Mouse (Mus musculus) limb, embryonic 11.5 days (tissue): ENCODE measurements around the gene Clcnka. TPM values are rescaled to one million over a fixed set of nuclear protein-coding genes. Genes with fewer than 3 reads are reported as not detected.

Experiments used
- ATAC-seq: fragments of 200-750 bp; cut with Nextera tagmentation; 2 replicates; pipeline ENCODE4 v1.8.0; 2017; ENCODE audit warnings: low read depth; ENCODE audit not compliant: insufficient number of reproducible peaks, low FRiP score, low TSS enrichment
- DNase-seq: peaks from one replicate; pipeline ENCODE4 v3.0.0-alpha.2; 2015; ENCODE audit warnings: low spot score
- H3K27ac ChIP-seq: fragments of 300-500 bp; sonication (generic); replicated peaks from 2 replicates; pipeline ENCODE4 v1.5.1; 2014; ENCODE audit warnings: low read depth, mild to moderate bottlenecking, low read length
- H3K27me3 ChIP-seq: fragments of 300-500 bp; sonication (generic); 2 replicates; pipeline ENCODE4 v1.6.1; 2014; ENCODE audit warnings: mild to moderate bottlenecking, low read length, mixed read lengths; ENCODE audit not compliant: control insufficient read depth, insufficient read depth
- H3K36me3 ChIP-seq: fragments of 300-500 bp; sonication (generic); 2 replicates; pipeline ENCODE4 v1.6.1; 2014; ENCODE audit warnings: mild to moderate bottlenecking, low read length, moderate library complexity, mixed read lengths; ENCODE audit not compliant: control insufficient read depth, insufficient read depth
- H3K4me1 ChIP-seq: fragments of 300-500 bp; sonication (generic); 2 replicates; pipeline ENCODE4 v1.6.1; 2014; ENCODE audit warnings: low read length, mixed read lengths; ENCODE audit not compliant: control insufficient read depth, insufficient read depth
- H3K4me2 ChIP-seq: fragments of 300-500 bp; sonication (generic); 2 replicates; pipeline ENCODE4 v1.6.1; 2014; ENCODE audit warnings: low read depth, mild to moderate bottlenecking, moderate library complexity; ENCODE audit not compliant: severe bottlenecking
- H3K4me3 ChIP-seq: fragments of 300-500 bp; sonication (generic); 2 replicates; pipeline ENCODE4 v1.5.1; 2014; ENCODE audit warnings: low read depth, low read length
- H3K9ac ChIP-seq: fragments of 300-500 bp; sonication (generic); 2 replicates; pipeline ENCODE4 v1.6.1; 2014; ENCODE audit warnings: mild to moderate bottlenecking, low read length
- H3K9me3 ChIP-seq: fragments of 300-500 bp; sonication (generic); 2 replicates; pipeline ENCODE4 v1.6.1; 2016; ENCODE audit warnings: low read length; ENCODE audit not compliant: control insufficient read depth
- WGBS: fragments of 180-500 bp; shearing (Covaris S2); extraction: QIAGEN DNeasy Blood & Tissue Kit; methylation state at CpG from one replicate; pipeline ENCODE4 v1.1.7; 2014; 5-methylcytosine and 5-hydroxymethylcytosine counted together
- polyA plus RNA-seq: library from polyadenylated mRNA; unstranded; fragments of >200 nt; fragmentation: Nextera tagmentation; extraction: Ambion mirVana; gene quantifications from 2 replicates; pipeline ENCODE4 v1.2.1, GENCODE M21; 2014

Clcnka gene
- polyA plus RNA-seq, 1 experiment from 2014 or later: 0.21 TPM

DNA sequence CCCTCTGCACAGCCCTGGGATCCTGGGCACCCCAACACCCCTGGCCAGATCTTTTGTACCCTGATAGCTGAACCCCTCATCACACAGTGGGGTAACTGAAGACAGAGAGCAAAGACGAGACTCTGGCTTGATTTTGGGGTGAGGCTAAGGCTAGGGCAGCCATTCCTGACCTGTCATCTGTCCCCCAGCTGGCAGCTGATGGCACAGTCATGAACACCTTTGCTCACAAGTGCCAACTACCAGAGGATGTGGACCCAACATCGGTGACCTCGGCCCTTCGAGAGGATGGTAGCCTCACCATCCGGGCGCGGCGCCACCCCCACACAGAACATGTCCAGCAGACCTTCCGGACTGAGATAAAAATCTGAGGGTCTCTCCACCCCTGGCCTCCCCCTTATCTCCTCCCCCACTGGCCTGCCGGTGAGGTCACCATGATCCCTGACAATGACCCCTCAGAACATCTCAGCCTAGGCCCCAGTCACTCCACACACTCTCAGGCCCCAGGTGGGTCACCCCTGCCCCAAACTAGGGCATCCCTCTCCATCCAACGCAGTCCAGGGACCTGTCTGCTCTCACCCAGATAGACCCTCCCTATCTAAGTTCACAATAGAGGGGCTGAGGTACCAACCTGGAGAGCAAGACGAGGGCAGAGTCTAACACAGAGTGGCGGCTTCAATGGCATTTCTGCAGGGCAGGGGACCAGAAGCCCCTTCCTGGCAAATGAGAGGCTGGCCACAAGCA is 25.3 kb upstream of the Clcnka start:
- Histone ChIP-seq H3K36me3 (no peaks in the 10 kb centered on the region), H3K4me1 (peaks cover 13% of the 10 kb centered on the region), H3K27me3 (peaks cover 3% of the 10 kb centered on the region; the same call in 1 of the 2 replicates), H3K27ac (no peak overlapping the region), H3K9me3 (no peaks in the 10 kb centered on the region), H3K4me2 (no peak overlapping the region), H3K9ac (no peak overlapping the region), H3K4me3 (no peak overlapping the region)
- no peak for ATAC-seq
- DNase-seq: no peak
- 88% methylated on average over 13 of the region's 13 CpGs for WGBS

DNA sequence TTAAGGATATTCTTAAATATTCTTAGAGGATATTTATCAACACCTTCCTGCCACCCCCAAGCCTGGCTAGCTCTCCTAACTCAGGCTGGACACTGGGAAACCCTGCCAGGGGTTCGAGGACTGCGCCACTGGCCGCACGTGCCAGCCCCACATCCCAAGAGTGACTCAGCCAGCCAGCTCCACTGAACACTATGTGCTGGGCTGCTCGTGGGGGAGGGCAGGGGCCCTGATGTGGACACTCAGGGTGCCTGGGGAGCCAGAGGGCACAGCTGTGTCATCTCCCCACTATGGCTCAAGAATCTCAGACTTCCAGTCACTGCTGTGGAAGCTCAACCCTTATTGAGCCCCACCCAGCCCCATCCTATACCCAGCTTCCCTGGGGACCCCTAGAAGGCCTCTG is 24.8 kb upstream of the Clcnka start:
- Histone ChIP-seq H3K4me3 (no peak overlapping the region), H3K36me3 (no peaks in the 10 kb centered on the region), H3K9me3 (no peaks in the 10 kb centered on the region), H3K4me1 (peaks cover 13% of the 10 kb centered on the region), H3K27me3 (peaks cover 3% of the 10 kb centered on the region; the same call in 1 of the 2 replicates), H3K4me2 (no peak overlapping the region), H3K9ac (no peak overlapping the region), H3K27ac (no peak overlapping the region)
- no peak for ATAC-seq
- no peak for DNase-seq
- 84% methylated on average over 5 of the region's 5 CpGs for WGBS

DNA sequence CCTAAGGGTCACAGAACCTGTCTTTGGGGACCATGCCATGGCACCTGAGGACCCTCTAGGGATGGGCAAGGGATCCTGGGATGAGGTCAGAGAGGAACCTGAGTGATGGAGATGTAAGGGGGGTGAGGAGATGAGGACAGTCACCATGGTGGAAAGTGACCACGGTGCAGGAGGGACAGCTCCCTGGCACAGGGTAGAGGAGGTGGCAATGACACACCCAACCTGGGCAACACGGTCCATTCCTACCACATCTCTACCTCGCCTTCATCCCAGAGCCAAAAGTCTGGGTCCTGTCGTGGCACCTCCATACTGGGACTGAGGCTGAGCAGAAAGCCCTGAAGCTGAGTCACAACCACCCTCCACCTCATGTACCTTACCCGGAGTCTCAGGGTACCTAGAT is 24.3 kb upstream of the Clcnka start:
- ATAC-seq: no peak
- Histone ChIP-seq H3K4me2 (no peak overlapping the region), H3K27me3 (peaks cover 3% of the 10 kb centered on the region; the same call in 1 of the 2 replicates), H3K9me3 (no peaks in the 10 kb centered on the region), H3K4me1 (peaks cover 13% of the 10 kb centered on the region), H3K4me3 (no peak overlapping the region), H3K27ac (no peak overlapping the region), H3K36me3 (no peaks in the 10 kb centered on the region), H3K9ac (no peak overlapping the region)
- 80% methylated on average over 5 of the region's 5 CpGs for WGBS
- no peak for DNase-seq

DNA sequence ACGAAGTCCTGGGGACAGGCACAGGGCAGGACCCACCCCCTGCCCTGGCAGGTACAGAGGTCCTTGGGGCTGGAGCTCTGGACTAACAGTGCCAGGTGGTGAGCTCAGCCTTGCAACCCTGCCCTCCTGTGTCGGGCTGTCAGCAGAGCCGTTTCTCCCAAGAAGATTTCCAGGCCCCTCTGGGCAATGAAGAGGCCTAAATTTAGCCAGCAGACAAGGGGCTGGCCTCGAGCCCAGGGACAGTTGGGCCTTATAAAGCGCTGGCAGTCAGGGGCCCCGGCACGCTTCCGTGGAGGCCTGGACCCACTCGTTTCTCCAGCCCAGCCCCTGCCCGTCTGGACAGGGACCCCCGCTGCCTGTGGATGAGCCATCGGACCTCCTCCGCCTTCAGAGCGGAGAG is 22.9 kb upstream of the Clcnka start:
- no peaks in the 10 kb centered on the region for H3K36me3 ChIP-seq
- H3K9ac ChIP-seq: no peak overlapping the region
- no peak overlapping the region for H3K27ac ChIP-seq
- no peak overlapping the region for H3K4me3 ChIP-seq
- peaks cover 3% of the 10 kb centered on the region; the same call in 1 of the 2 replicates for H3K27me3 ChIP-seq
- ATAC-seq: no peak
- no peaks in the 10 kb centered on the region for H3K9me3 ChIP-seq
- no peak overlapping the region for H3K4me2 ChIP-seq
- 53% methylated on average over 14 of the region's 14 CpGs for WGBS
- DNase-seq: no peak
- peaks cover 13% of the 10 kb centered on the region for H3K4me1 ChIP-seq

DNA sequence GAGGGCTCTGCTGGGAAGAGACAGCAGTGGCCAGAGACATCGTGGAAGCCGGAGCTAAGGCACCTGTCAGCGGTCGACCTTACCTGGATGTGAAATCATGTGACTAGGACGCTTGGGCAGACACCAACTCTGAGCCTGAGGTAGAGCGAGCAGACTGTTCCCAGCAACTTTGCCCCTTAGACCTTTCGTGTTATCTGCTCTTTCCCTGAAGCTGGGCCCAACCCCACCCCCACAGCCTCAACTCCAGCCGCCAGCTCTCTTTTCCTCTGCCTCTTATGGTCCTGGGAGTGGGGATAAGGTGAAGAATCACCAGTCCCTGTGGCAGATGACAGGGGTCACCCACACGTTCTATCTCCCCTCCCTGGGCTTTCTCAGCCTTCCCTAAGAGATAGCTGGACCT is 22.4 kb upstream of the Clcnka start:
- 40% methylated on average over 9 of the region's 9 CpGs for WGBS
- DNase-seq (no peak), ATAC-seq (no peak)
- H3K9me3 ChIP-seq: no peaks in the 10 kb centered on the region
- no peaks in the 10 kb centered on the region for H3K36me3 ChIP-seq
- no peak overlapping the region for H3K9ac ChIP-seq
- no peak overlapping the region for H3K4me2 ChIP-seq
- peaks cover 13% of the 10 kb centered on the region for H3K4me1 ChIP-seq
- no peak overlapping the region for H3K4me3 ChIP-seq
- peaks cover 2% of the 10 kb centered on the region; the same call in 1 of the 2 replicates for H3K27me3 ChIP-seq
- no peak overlapping the region for H3K27ac ChIP-seq

DNA sequence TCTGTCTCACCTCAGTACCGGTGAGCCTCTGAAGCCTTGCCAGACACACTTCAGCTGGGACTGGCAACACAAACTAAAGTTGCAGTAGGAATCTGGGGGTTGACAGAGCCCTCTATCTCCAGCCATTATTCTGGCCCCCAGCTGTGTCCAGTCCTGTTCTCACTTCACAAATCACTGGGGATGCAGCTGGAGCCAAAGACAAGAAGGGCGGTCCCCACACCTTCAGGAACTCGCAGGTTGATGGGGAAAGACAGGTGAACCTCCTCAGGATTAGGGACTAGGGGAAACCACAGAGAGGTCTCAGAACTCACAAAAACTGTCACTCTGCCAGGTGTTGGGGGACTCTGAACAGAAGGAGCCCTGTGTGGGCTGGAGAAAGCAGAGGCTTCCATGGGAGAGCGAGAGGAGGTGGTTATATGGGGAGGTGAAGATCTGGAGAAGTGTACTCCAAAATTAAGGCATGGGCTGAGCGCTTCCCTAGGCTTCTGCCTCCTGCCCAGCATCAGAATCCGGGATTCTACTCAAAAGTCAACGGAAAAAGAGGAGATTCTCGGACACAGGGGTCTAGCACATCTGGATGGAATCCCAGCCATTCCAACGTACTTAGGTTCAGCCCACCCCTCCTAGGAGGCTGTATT is 21.8 kb upstream of the Clcnka start, which contains the start of gene Hspb7:
Hspb7 (plus strand) TSS at position 588 of the 638 bp plus-strand sequence.
- Histone ChIP-seq H3K27ac (no peak within 1 kb of the TSS), H3K9ac (no peak within 1 kb of the TSS)
- WGBS: 50% methylated on average over 9 of the region's 9 CpGs

DNA sequence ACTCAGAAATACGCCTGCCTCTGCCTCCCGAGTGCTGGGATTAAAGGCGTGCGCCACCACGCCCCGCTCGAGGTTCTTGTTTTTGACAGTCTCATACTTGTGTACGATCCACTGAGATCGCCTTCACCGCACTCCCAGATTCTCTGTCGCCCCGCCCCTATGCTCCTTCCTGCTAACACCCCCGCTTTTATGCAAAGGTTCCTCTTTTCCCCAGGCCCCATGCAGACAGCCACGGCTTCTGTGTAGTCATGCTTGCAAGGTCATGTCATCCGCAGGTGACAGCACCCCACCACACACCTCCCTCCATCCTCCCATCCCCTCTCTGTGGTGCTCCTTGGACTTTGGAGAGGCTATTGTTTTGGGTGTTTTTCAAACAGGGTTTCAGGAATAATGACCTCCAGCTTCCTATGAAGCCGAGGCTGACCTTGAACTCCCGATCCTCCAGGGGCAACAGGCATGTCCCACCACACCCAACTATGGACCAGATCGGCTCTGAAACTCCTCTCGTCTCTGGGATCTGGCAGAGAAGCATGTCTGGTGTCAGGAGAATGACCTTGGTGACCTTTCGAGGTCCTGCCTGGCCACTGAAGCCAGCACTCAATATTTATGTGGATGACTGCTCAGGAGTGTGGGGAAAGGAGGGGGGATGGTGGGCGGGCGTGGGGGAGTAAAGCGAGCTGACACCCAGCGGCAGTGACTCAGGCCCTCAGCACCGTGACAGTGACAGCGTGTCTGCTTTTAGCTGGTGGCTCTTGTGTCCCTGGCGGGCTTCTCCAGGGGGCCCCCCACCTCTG is 21.1 kb upstream of the Clcnka start:
- no peaks in the 10 kb centered on the region for H3K27me3 ChIP-seq
- DNase-seq: no peak
- ATAC-seq: no peak
- no peak overlapping the region for H3K27ac ChIP-seq
- no peaks in the 10 kb centered on the region for H3K9me3 ChIP-seq
- H3K4me1 ChIP-seq: 0 out of 2 replicates have a peak, but pooled peaks cover 9% of the 10 kb centered on the region
- no peaks in the 10 kb centered on the region for H3K36me3 ChIP-seq
- no peak overlapping the region for H3K4me3 ChIP-seq
- WGBS: 60% methylated on average over 27 of the region's 27 CpGs
- H3K4me2 ChIP-seq: no peak overlapping the region
- H3K9ac ChIP-seq: no peak overlapping the region

More for the DNA sequence above, 21.8 kb upstream of the Clcnka start, which contains the start of gene Hspb7:
- Histone ChIP-seq H3K4me1 (0 out of 2 replicates have a peak, but pooled peaks cover 9% of the 10 kb centered on the region), H3K9me3 (no peaks in the 10 kb centered on the region), H3K27me3 (no peaks in the 10 kb centered on the region), H3K4me2 (no peak within 1 kb of the TSS), H3K36me3 (no peaks in the 10 kb centered on the region), H3K4me3 (no peak within 1 kb of the TSS)
- DNase-seq (no peak), ATAC-seq (no peak)

DNA sequence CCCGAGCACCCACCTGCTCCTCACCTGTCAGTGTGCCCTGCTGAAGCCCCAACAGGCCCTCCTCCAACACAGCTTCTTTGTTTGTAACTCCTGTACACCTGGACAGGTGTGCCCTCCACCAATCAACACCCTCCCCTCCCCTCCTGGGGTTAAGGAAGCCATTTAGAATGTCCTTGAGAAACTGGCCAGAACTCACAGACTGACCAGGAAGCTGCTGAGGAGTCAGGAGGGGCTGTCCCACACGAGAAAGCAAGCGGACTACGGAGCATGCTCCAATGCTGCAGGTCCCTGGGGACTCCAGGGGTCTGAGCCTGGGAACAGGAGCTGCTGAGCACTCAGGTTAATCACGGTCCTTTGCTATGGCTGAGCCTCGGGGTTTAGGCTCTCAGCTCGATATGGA is 17.4 kb upstream of the Clcnka start, which contains the start of gene Clcnkb:
Clcnkb (minus strand) TSS at position 91 of the 400 bp plus-strand sequence.
- Histone ChIP-seq H3K27me3 (no peaks in the 10 kb centered on the region), H3K9ac (no peak within 1 kb of the TSS), H3K4me2 (no peak within 1 kb of the TSS), H3K4me1 (0 out of 2 replicates have a peak, but pooled peaks cover 9% of the 10 kb centered on the region), H3K9me3 (no peaks in the 10 kb centered on the region), H3K27ac (no peak within 1 kb of the TSS), H3K36me3 (no peaks in the 10 kb centered on the region), H3K4me3 (no peak within 1 kb of the TSS)
- no peak for DNase-seq
- ATAC-seq: no peak
- 74% methylated on average over 7 of the region's 7 CpGs for whole genome bisulfite sequencing
